Mouse (Mus musculus): Measurements from ENCODE around the gene Cdkn1b.

DNA sequence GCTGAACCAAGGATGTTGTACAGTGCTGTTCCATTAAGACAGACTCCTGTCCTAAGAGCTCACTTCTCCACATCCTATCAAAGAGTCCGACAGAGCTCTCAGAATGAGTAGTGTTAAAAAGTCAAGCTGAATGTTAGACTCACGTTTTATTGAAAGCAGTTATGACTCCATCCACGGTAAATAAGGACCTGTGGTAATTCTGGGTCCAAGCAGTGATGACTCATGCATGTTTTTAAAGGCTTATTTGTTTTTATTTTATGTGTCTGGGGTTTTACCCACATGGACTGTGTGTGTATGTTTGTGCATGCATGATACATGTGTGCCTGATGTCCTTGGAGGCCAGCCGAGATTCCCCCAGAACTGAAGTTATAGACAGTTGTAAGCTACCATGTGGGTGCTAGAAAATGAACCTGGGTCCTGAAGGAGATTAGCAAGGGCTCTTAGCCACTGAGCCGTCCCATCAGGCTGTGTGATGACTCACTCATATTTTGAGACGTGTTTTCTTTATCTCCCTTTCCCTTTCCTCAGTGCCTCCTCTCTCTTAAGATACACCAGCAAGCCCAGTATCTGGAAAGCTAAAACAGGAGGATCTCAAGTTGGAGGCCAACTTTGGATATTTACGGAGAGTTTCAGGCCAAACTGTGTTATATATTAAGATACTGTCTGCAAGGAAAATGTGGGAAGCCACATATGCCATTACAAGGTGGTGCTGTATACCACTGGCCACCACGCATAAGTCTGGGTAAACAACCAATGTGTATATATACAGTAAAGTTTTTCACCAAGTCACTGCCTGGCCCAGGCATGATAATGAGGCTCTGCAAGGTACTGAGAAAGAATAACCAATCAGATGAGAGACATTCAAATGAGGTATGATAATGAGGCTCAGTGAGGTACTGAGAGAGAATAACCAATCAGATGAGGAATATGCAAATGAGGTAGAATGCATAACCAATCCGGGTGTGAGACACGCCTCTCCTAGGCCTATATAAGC lies 16.0 kb upstream of the Cdkn1b start:
- TF ChIP-seq CTCF (IDR thresholded peaks at IDR 0.05) (no peak), EP300 (IDR thresholded peaks at IDR 0.05; ENCODE audit: insufficient read depth, low read depth, low read length) (no peak), POLR2A (IDR thresholded peaks at IDR 0.05; ENCODE audit: insufficient read depth, low read depth, low read length) (no peak)

Data from heart, adult 2 months (tissue).